Mouse (Mus musculus): ENCODE measurements around the gene Lyrm7. TPM values are rescaled to one million over a fixed set of nuclear protein-coding genes. Genes with fewer than 3 reads are reported as not detected.
A peak's percentile ranks its signal among the peaks of the same experiment; 100 is the strongest.

Gene Lyrm7
- polyA plus RNA-seq, 1 experiment from 2014 or later = 7.1 TPM

- H3K27me3 ChIP-seq = no peaks in the 10 kb centered on the region
- no peaks in the 10 kb centered on the region for H3K9me3 ChIP-seq
- peaks cover 15% of the 10 kb centered on the region for H3K4me1 ChIP-seq (replicated peaks)
- no peak for ATAC-seq
- H3K36me3 ChIP-seq = no peaks in the 10 kb centered on the region
- H3K9ac ChIP-seq (replicated peaks) = no peak overlapping the region
- 80% methylated on average over 4 of the region's 4 CpGs for WGBS
- H3K4me3 ChIP-seq (replicated peaks) = no peak overlapping the region
- no peak overlapping the region for H3K4me2 ChIP-seq (replicated peaks)
- no peak overlapping the region for H3K27ac ChIP-seq
These were observed 52.5 kb downstream of the Lyrm7 start for GRCm38 (mm10) chr11:54808177-54808576.

- H3K27me3 ChIP-seq = no peaks in the 10 kb centered on the region
- H3K4me2 ChIP-seq (replicated peaks) = no peak overlapping the region
- H3K9me3 ChIP-seq = no peaks in the 10 kb centered on the region
- H3K9ac ChIP-seq (replicated peaks) = no peak overlapping the region
- WGBS = 90% methylated on average over 9 of the region's 9 CpGs
- no peaks in the 10 kb centered on the region for H3K36me3 ChIP-seq
- H3K4me3 ChIP-seq (replicated peaks) = no peak overlapping the region
- no peak overlapping the region for H3K27ac ChIP-seq
- no peak for ATAC-seq
- H3K4me1 ChIP-seq (replicated peaks) = peaks cover 10% of the 10 kb centered on the region
These were observed 53.0 kb downstream of the Lyrm7 start for GRCm38 (mm10) chr11:54807669-54808068.

DNA sequence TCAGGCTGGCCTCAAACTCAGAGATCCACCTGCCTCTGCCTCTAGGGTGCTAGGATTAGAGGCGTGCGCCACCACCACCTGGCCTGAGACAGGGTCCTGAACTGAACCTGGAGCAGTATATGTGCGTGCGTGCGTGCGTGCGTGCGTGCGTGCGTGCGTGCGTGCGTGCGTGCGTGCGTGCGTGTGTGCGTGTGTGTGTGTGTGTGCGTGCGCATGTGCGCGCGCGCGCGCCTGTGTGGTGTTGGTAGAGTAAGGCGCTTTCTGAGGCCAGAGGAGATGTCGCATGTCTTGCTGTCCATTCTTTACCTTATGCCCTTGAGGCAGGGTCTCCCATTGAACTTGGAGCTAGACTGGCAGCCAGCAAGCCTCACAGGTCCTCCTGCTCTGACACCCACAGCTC lies 53.8 kb downstream of the Lyrm7 start:
- Histone ChIP-seq H3K4me3 (replicated peaks) (no peak overlapping the region), H3K27ac (no peak overlapping the region), H3K4me2 (replicated peaks) (no peak overlapping the region), H3K9me3 (no peaks in the 10 kb centered on the region), H3K27me3 (no peaks in the 10 kb centered on the region), H3K9ac (replicated peaks) (no peak overlapping the region), H3K36me3 (no peaks in the 10 kb centered on the region), H3K4me1 (replicated peaks) (peaks cover 2% of the 10 kb centered on the region)
- 90% methylated on average over 28 of the region's 28 CpGs for WGBS
- ATAC-seq = no peak

GRCm38 (mm10) chr11:54805196-54805595 lies 55.5 kb downstream of the Lyrm7 start:
- Histone ChIP-seq H3K9ac (replicated peaks) (no peak overlapping the region), H3K27ac (no peak overlapping the region), H3K27me3 (no peaks in the 10 kb centered on the region), H3K4me2 (replicated peaks) (no peak overlapping the region), H3K36me3 (no peaks in the 10 kb centered on the region), H3K9me3 (no peaks in the 10 kb centered on the region), H3K4me1 (replicated peaks) (no peaks in the 10 kb centered on the region), H3K4me3 (replicated peaks) (no peak overlapping the region)
- 87% methylated on average over 4 of the region's 4 CpGs for WGBS
- ATAC-seq = no peak

GRCm38 (mm10) chr11:54802621-54803020 lies 58.1 kb downstream of the Lyrm7 start:
- no peak for ATAC-seq
- Histone ChIP-seq H3K4me2 (replicated peaks) (no peak overlapping the region), H3K9me3 (no peaks in the 10 kb centered on the region), H3K4me3 (replicated peaks) (no peak overlapping the region), H3K27me3 (no peaks in the 10 kb centered on the region), H3K36me3 (no peaks in the 10 kb centered on the region), H3K9ac (replicated peaks) (no peak overlapping the region), H3K4me1 (replicated peaks) (no peaks in the 10 kb centered on the region), H3K27ac (no peak overlapping the region)
- 81% methylated on average over 6 of the region's 6 CpGs for WGBS

GRCm38 (mm10) chr11:54801791-54802558 lies 58.7 kb downstream of the Lyrm7 start:
- no peak for ATAC-seq
- H3K4me1 ChIP-seq (replicated peaks) = no peaks in the 10 kb centered on the region
- no peak overlapping the region for H3K27ac ChIP-seq
- 85% methylated on average over 6 of the region's 6 CpGs for WGBS
- no peaks in the 10 kb centered on the region for H3K36me3 ChIP-seq
- H3K9ac ChIP-seq (replicated peaks) = no peak overlapping the region
- H3K27me3 ChIP-seq = no peaks in the 10 kb centered on the region
- H3K4me2 ChIP-seq (replicated peaks) = no peak overlapping the region
- no peaks in the 10 kb centered on the region for H3K9me3 ChIP-seq
- H3K4me3 ChIP-seq (replicated peaks) = no peak overlapping the region

GRCm38 (mm10) chr11:54796551-54796950 lies 64.2 kb downstream of the Lyrm7 start:
- Histone ChIP-seq H3K9ac (replicated peaks) (no peak overlapping the region), H3K4me1 (replicated peaks) (no peaks in the 10 kb centered on the region), H3K4me3 (replicated peaks) (no peak overlapping the region), H3K27ac (no peak overlapping the region), H3K36me3 (no peaks in the 10 kb centered on the region), H3K4me2 (replicated peaks) (no peak overlapping the region), H3K27me3 (no peaks in the 10 kb centered on the region), H3K9me3 (no peaks in the 10 kb centered on the region)
- 91% methylated on average over 11 of the region's 11 CpGs for WGBS
- no peak for ATAC-seq

DNA sequence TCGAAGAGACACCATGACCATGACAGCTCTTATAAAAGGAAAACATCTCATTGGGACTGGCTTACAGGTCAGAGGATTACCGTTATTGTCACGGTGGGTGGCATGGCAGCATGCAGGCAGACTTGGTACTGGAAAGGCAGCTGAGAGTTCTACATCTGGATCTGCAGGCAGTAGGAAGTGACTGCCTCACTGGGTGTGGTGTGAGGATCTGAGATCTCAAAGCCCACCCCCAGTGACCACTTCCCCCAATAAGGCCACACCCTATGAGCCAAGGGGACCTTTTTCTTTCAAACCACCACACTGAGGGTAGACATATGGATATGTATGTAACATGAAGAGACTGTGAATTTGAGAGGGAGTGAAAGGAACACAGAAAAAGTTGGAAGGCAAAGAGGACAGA lies 66.0 kb downstream of the Lyrm7 start:
- no peak overlapping the region for H3K9ac ChIP-seq (replicated peaks)
- H3K4me3 ChIP-seq (replicated peaks) = no peak overlapping the region
- no peaks in the 10 kb centered on the region for H3K9me3 ChIP-seq
- no peaks in the 10 kb centered on the region for H3K36me3 ChIP-seq
- H3K4me2 ChIP-seq (replicated peaks) = no peak overlapping the region
- no peak overlapping the region for H3K27ac ChIP-seq
- ATAC-seq = no peak
- no peaks in the 10 kb centered on the region for H3K27me3 ChIP-seq
- no peaks in the 10 kb centered on the region for H3K4me1 ChIP-seq (replicated peaks)
- 85% methylated on average over 3 of the region's 3 CpGs for WGBS

GRCm38 (mm10) chr11:54793173-54793572 lies 67.5 kb downstream of the Lyrm7 start:
- 85% methylated on average over 1 of the region's 1 CpGs for WGBS
- Histone ChIP-seq H3K36me3 (no peaks in the 10 kb centered on the region), H3K27ac (no peak overlapping the region), H3K9ac (replicated peaks) (no peak overlapping the region), H3K4me3 (replicated peaks) (no peak overlapping the region), H3K4me1 (replicated peaks) (0 out of 2 replicates have a peak, but pooled peaks cover under 1% of the 10 kb centered on the region), H3K4me2 (replicated peaks) (no peak overlapping the region), H3K9me3 (no peaks in the 10 kb centered on the region), H3K27me3 (no peaks in the 10 kb centered on the region; the same call in 1 of the 2 replicates)
- no peak for ATAC-seq

- 97% methylated on average over 4 of the region's 4 CpGs for WGBS
These were observed 69.3 kb downstream of the Lyrm7 start for GRCm38 (mm10) chr11:54791458-54791857.

GRCm38 (mm10) chr11:54787488-54788474 lies 72.9 kb downstream of the Lyrm7 start, which contains the start of gene Cdc42se2:
TSS of gene Cdc42se2 (minus strand) at chr11:54787675.
- peak within 1 kb of the TSS; percentile 87 for H3K4me3 ChIP-seq (replicated peaks)
- WGBS = 3% methylated on average over 55 of the region's 56 CpGs
- no peaks in the 10 kb centered on the region for H3K9me3 ChIP-seq
- H3K4me1 ChIP-seq (replicated peaks) = peaks cover 40% of the 10 kb centered on the region
- peak within 1 kb of the TSS; percentile 99 for H3K27ac ChIP-seq
- peak within 1 kb of the TSS; percentile 94 for H3K9ac ChIP-seq (replicated peaks)
- no peaks in the 10 kb centered on the region; the same call in 1 of the 2 replicates for H3K27me3 ChIP-seq
- H3K36me3 ChIP-seq = no peaks in the 10 kb centered on the region
- peak; percentile 98 for ATAC-seq
- H3K4me2 ChIP-seq (replicated peaks) = peak within 1 kb of the TSS; percentile 75

More at GRCm38 (mm10) chr11:54791458-54791857, 69.3 kb downstream of the Lyrm7 start:
- Histone ChIP-seq H3K4me3 (replicated peaks) (no peak overlapping the region), H3K9me3 (no peaks in the 10 kb centered on the region), H3K27ac (no peak overlapping the region), H3K27me3 (no peaks in the 10 kb centered on the region; the same call in 1 of the 2 replicates), H3K4me1 (replicated peaks) (peaks cover 4% of the 10 kb centered on the region), H3K36me3 (no peaks in the 10 kb centered on the region), H3K4me2 (replicated peaks) (no peak overlapping the region), H3K9ac (replicated peaks) (no peak overlapping the region)
- ATAC-seq = no peak
